Mouse (Mus musculus): Measurements from ENCODE around the gene Abca6. TPM values are rescaled to one million over a fixed set of nuclear protein-coding genes. Genes with fewer than 3 reads are reported as not detected.

Gene Abca6
- 1 to 10 TPM; 4.1 to 4.3 TPM for total RNA-seq (2021)
- long read RNA-seq, experiment 1, full-length matches to known transcripts, result 1 of 3 reads
- long read RNA-seq, experiment 1, partial matches to known transcripts, result 0 of 3 reads
- long read RNA-seq, experiment 1, other reads (novel, unspliced or antisense), result 2 of 3 reads
- long read RNA-seq, experiment 2, full-length matches to known transcripts, result 1 of 1 reads
- long read RNA-seq, experiment 2, partial matches to known transcripts, result 0 of 1 reads
- long read RNA-seq, experiment 2, other reads (novel, unspliced or antisense), result 0 of 1 reads

- no peak for DNase-seq
Measured at GRCm38 (mm10) chr11:110251534-110251933, at the start of gene Abca6. Gene Abca6 (minus strand): TSS chr11:110251776.

- no peak for DNase-seq
Measured at GRCm38 (mm10) chr11:110297917-110298533, 46.4 kb upstream of the Abca6 start.

GRCm38 (mm10) chr11:110290586-110290985 lies 39.0 kb upstream of the Abca6 start:
- DNase-seq, result no peak

GRCm38 (mm10) chr11:110288423-110288822 lies 36.8 kb upstream of the Abca6 start:
- DNase-seq, result no peak

- DNase-seq, result no peak
Measured at GRCm38 (mm10) chr11:110287694-110288093, 36.1 kb upstream of the Abca6 start.

GRCm38 (mm10) chr11:110286331-110286730 lies 34.8 kb upstream of the Abca6 start:
- no peak for DNase-seq

- DNase-seq, result no peak
Measured at GRCm38 (mm10) chr11:110284849-110285248, 33.3 kb upstream of the Abca6 start.

- no peak for DNase-seq
Measured at GRCm38 (mm10) chr11:110284185-110284787, 32.7 kb upstream of the Abca6 start.

- DNase-seq, result no peak
Measured at GRCm38 (mm10) chr11:110274794-110275193, 23.2 kb upstream of the Abca6 start.

- peak; percentile 47 for DNase-seq
Measured at GRCm38 (mm10) chr11:110271745-110272144, 20.2 kb upstream of the Abca6 start.

- DNase-seq, result peak; percentile 97
Measured at GRCm38 (mm10) chr11:110268244-110268844, 16.8 kb upstream of the Abca6 start.

GRCm38 (mm10) chr11:110267232-110267631 lies 15.7 kb upstream of the Abca6 start:
- DNase-seq, result no peak

- DNase-seq, result no peak
Measured at GRCm38 (mm10) chr11:110266757-110267156, 15.2 kb upstream of the Abca6 start.

GRCm38 (mm10) chr11:110261867-110262266 lies 10.3 kb upstream of the Abca6 start:
- DNase-seq, result no peak

- DNase-seq, result no peak
Measured at GRCm38 (mm10) chr11:110257911-110258310, 6.3 kb upstream of the Abca6 start.

- DNase-seq, result no peak
Measured at GRCm38 (mm10) chr11:110257061-110257460, 5.5 kb upstream of the Abca6 start.

- DNase-seq, result no peak
Measured at GRCm38 (mm10) chr11:110252256-110252655, 680 bp upstream of the Abca6 start.

- DNase-seq, result no peak
Measured at GRCm38 (mm10) chr11:110244730-110245129, 6.8 kb downstream of the Abca6 start.

- no peak for DNase-seq
Measured at GRCm38 (mm10) chr11:110237466-110237865, 14.1 kb downstream of the Abca6 start.

GRCm38 (mm10) chr11:110232975-110233374 lies 18.6 kb downstream of the Abca6 start:
- no peak for DNase-seq

- no peak for DNase-seq
Measured at GRCm38 (mm10) chr11:110217118-110217517, 34.5 kb downstream of the Abca6 start.

GRCm38 (mm10) chr11:110203930-110204329 lies 47.6 kb downstream of the Abca6 start:
- no peak for DNase-seq

- DNase-seq, result no peak
Measured at GRCm38 (mm10) chr11:110198882-110199281, 52.7 kb downstream of the Abca6 start.

Measured in gastrocnemius, postnatal 10 days (tissue).